Mouse (Mus musculus) CH12.LX (cell line): ENCODE measurements around the gene Bnipl. TPM values are rescaled to one million over a fixed set of nuclear protein-coding genes. Genes with fewer than 3 reads are reported as not detected.

Experiments
- DNase-seq: peaks from one replicate; pipeline ENCODE4 v3.0.0-alpha.2; 2013; ENCODE audit errors: extremely low read depth
- H3K27ac ChIP-seq: 2 replicates; pipeline ENCODE4 v1.5.1; 2012; ENCODE audit warnings: low read depth, mild to moderate bottlenecking, control low read depth, moderate library complexity; ENCODE audit not compliant: insufficient read depth
- H3K27me3 ChIP-seq: replicated peaks from 2 replicates; pipeline ENCODE3; 2012; ENCODE audit warnings: inconsistent platforms
- H3K36me3 ChIP-seq, 2 experiments: replicated peaks in 1 of 2; 2 replicates each; pipeline versions ENCODE3 to v1.6.1; 2012; ENCODE audit warnings: inconsistent platforms in 1 of 2, low read length in 1 of 2, mild to moderate bottlenecking in 1 of 2, mixed read lengths in 1 of 2, moderate library complexity in 1 of 2; ENCODE audit not compliant: control insufficient read depth in 1 of 2, insufficient read depth in 1 of 2
- H3K4me1 ChIP-seq, 2 experiments: 2 replicates each; pipeline ENCODE4 v1.6.1; 2012; ENCODE audit warnings: inconsistent platforms in 1 of 2, moderate library complexity in 1 of 2; ENCODE audit not compliant: insufficient read depth in 2 of 2, control insufficient read depth in 1 of 2
- H3K4me2 ChIP-seq: 2 replicates; pipeline ENCODE4 v1.6.1; 2012; ENCODE audit warnings: low read depth, mild to moderate bottlenecking, control low read depth; ENCODE audit not compliant: poor library complexity, insufficient read depth, severe bottlenecking
- H3K4me3 ChIP-seq, 3 experiments: fragments of 150-350 bp in 1 of 3; sonication (generic) in 1 of 3; replicated peaks in 1 of 3; 2 replicates each; pipeline versions ENCODE3 to v1.5.1; 2011 to 2012; ENCODE audit warnings: low read depth in 2 of 3, low read length in 2 of 3, mild to moderate bottlenecking in 2 of 3, moderate library complexity in 2 of 3, control low read depth in 1 of 3, improper control_type of control experiment in 1 of 3, inconsistent platforms in 1 of 3, mixed read lengths in 1 of 3; ENCODE audit not compliant: poor library complexity in 1 of 3
- H3K79me2 ChIP-seq: replicated peaks from 2 replicates; pipeline ENCODE4 v1.6.1; 2012; ENCODE audit warnings: mild to moderate bottlenecking, moderate library complexity; ENCODE audit not compliant: control insufficient read depth, poor library complexity, insufficient read depth, severe bottlenecking; ENCODE audit errors: extremely low read depth
- H3K9ac ChIP-seq: 2 replicates; pipeline ENCODE4 v1.6.1; 2012; ENCODE audit warnings: low read depth, mild to moderate bottlenecking, control low read depth, moderate library complexity; ENCODE audit not compliant: insufficient read depth
- H3K9me3 ChIP-seq: replicated peaks from 2 replicates; pipeline ENCODE3; 2012; ENCODE audit warnings: low read length, inconsistent platforms, mixed read lengths
- CHD2 ChIP-seq: IDR thresholded peaks from 2 replicates; pipeline ENCODE4 v1.6.1; 2011; ENCODE audit warnings: low read length, improper control_type of control experiment
- CTCF ChIP-seq, 2 experiments: IDR thresholded peaks in 1 of 2; conservative IDR thresholded peaks in 1 of 2; 2 replicates each; pipeline ENCODE4 v1.5.1; 2011 to 2012; ENCODE audit warnings: low read depth in 2 of 2, low read length in 2 of 2, improper control_type of control experiment in 1 of 2, inconsistent platforms in 1 of 2, mild to moderate bottlenecking in 1 of 2, moderate library complexity in 1 of 2
- GABPA ChIP-seq: IDR thresholded peaks from 2 replicates; pipeline ENCODE4 v1.6.1; 2012; ENCODE audit warnings: low read depth, low read length, improper control_type of control experiment, inconsistent platforms; ENCODE audit not compliant: insufficient replicate concordance
- HCFC1 ChIP-seq: IDR thresholded peaks from 2 replicates; pipeline ENCODE4 v1.6.1; 2012; ENCODE audit warnings: low read depth, mild to moderate bottlenecking, inconsistent platforms, low read length, improper control_type of control experiment
- IRF4 ChIP-seq: IDR thresholded peaks from 2 replicates; pipeline ENCODE4 v1.6.1; 2014; ENCODE audit warnings: low read depth, mild to moderate bottlenecking, inconsistent platforms, low read length, improper control_type of control experiment
- JUN ChIP-seq: IDR thresholded peaks from 2 replicates; pipeline ENCODE4 v1.6.1; 2011; ENCODE audit warnings: low read depth, mild to moderate bottlenecking, low read length, improper control_type of control experiment, moderate library complexity; ENCODE audit not compliant: insufficient read depth
- JUND ChIP-seq: conservative IDR thresholded peaks from 2 replicates; pipeline ENCODE4 v1.6.1; 2011; ENCODE audit warnings: low read depth, low read length, improper control_type of control experiment
- MAX ChIP-seq: IDR thresholded peaks from 2 replicates; pipeline ENCODE4 v1.6.1; 2011; ENCODE audit warnings: low read length, improper control_type of control experiment
- MAZ ChIP-seq: IDR thresholded peaks from 2 replicates; pipeline ENCODE4 v1.6.1; 2012; ENCODE audit warnings: low read depth, mild to moderate bottlenecking, inconsistent platforms, low read length, improper control_type of control experiment, moderate library complexity
- MYC ChIP-seq: IDR thresholded peaks from 2 replicates; pipeline ENCODE4 v1.6.1; 2011; ENCODE audit warnings: low read depth, mild to moderate bottlenecking, improper control_type of control experiment, low read length
- PAX5 ChIP-seq: IDR thresholded peaks from 2 replicates; pipeline ENCODE4 v1.6.1; 2012; ENCODE audit warnings: low read length, inconsistent platforms, mixed read lengths
- POLR2A ChIP-seq: IDR thresholded peaks from 2 replicates; pipeline ENCODE4 v1.6.1; 2011; ENCODE audit warnings: low read depth, mild to moderate bottlenecking, improper control_type of control experiment, low read length
- RAD21 ChIP-seq: IDR thresholded peaks from 2 replicates; pipeline ENCODE4 v1.6.1; 2011; ENCODE audit warnings: low read depth, mild to moderate bottlenecking, low read length, improper control_type of control experiment, moderate library complexity
- TCF12 ChIP-seq: IDR thresholded peaks from 2 replicates; pipeline ENCODE4 v1.6.1; 2014; ENCODE audit warnings: low read depth, mild to moderate bottlenecking, inconsistent platforms, low read length, improper control_type of control experiment
- ZC3H11A ChIP-seq: IDR thresholded peaks from 2 replicates; pipeline ENCODE4 v1.6.1; 2012; ENCODE audit warnings: low read depth, mild to moderate bottlenecking, inconsistent platforms, low read length, improper control_type of control experiment
- ZKSCAN1 ChIP-seq: IDR thresholded peaks from 2 replicates; pipeline ENCODE4 v1.6.1; 2012; ENCODE audit warnings: low read depth, inconsistent platforms, low read length, improper control_type of control experiment, borderline replicate concordance
- ZMIZ1 ChIP-seq: IDR thresholded peaks from 2 replicates; pipeline ENCODE4 v1.6.1; 2012; ENCODE audit warnings: low read depth, mild to moderate bottlenecking, inconsistent platforms, low read length, improper control_type of control experiment
- dilution Hi-C: fragments of 300-500 bp; cut with MboI; formaldehyde crosslinking; loops from 2 replicates; pipeline ENCODE4 v1.14.3; 2020; ENCODE audit warnings: low sequenced_read_pairs; ENCODE audit not compliant: extremely low pct_unique_long_range_greater_than_20kb, extremely low pct_ligation_motif_present
- in situ Hi-C: fragments of 300-500 bp; cut with MboI; formaldehyde crosslinking; loops from 3 replicates; pipeline ENCODE4 v1.14.3; 2019; ENCODE audit warnings: low sequenced_read_pairs, low pct_ligation_motif_present, low pct_unique_long_range_greater_than_20kb, mixed read lengths
- polyA plus RNA-seq: library from polyadenylated mRNA; unstranded; fragments of >175 nt; gene quantifications from 2 replicates; pipeline ENCODE4 v1.2.1, GENCODE M21; 2012; ENCODE audit warnings: low read depth; ENCODE audit not compliant: insufficient read length
- total RNA-seq, 2 experiments: library from RNA; depleted of rRNA; stranded (reverse); fragments of 300-350 nt in 1 of 2; fragments of >200 nt in 1 of 2; gene quantifications; 2 replicates each; pipeline ENCODE4 v1.2.3; 2012 to 2014

Gene Bnipl
- total and polyA plus RNA-seq, 3 experiments: 0.33 TPM; not detected in 2

GRCm38 (mm10) chr3:95200132-95200531, 50.9 kb downstream of the Bnipl start:
- H3K9ac ChIP-seq: no peak overlapping the region
- no peak overlapping the region for H3K27ac ChIP-seq
- no peak overlapping the region for H3K4me2 ChIP-seq
- peaks cover 59 to 97% of the 10 kb centered on the region in 2 experiments for H3K36me3 ChIP-seq
- H3K27me3 ChIP-seq: no peaks in the 10 kb centered on the region
- no peak for DNase-seq
- no peak overlapping the region for H3K4me3 ChIP-seq
- no peaks in the 10 kb centered on the region for H3K79me2 ChIP-seq
- dilution Hi-C loops (no loop called here), in situ Hi-C loops (no loop called here)
- no peak for TF ChIP-seq PAX5
- no peaks in the 10 kb centered on the region for H3K4me1 ChIP-seq
- H3K9me3 ChIP-seq: no peaks in the 10 kb centered on the region

- Histone ChIP-seq H3K36me3 (peaks cover 60 to 94% of the 10 kb centered on the region in 2 experiments), H3K79me2 (no peaks in the 10 kb centered on the region), H3K27me3 (no peaks in the 10 kb centered on the region), H3K27ac (no peak overlapping the region), H3K9me3 (no peaks in the 10 kb centered on the region), H3K9ac (no peak overlapping the region), H3K4me1 (no peaks in the 10 kb centered on the region), H3K4me3 (no peak overlapping the region), H3K4me2 (no peak overlapping the region)
- in situ Hi-C loops (no loop called here), dilution Hi-C loops (no loop called here)
- no peak for TF ChIP-seq GABPA
- no peak for TF ChIP-seq MAX
- no peak for DNase-seq
Measured at GRCm38 (mm10) chr3:95199101-95199500, 51.9 kb downstream of the Bnipl start.

- Histone ChIP-seq H3K79me2 (no peaks in the 10 kb centered on the region), H3K9ac (no peak overlapping the region), H3K9me3 (no peaks in the 10 kb centered on the region), H3K27me3 (no peaks in the 10 kb centered on the region), H3K4me1 (no peaks in the 10 kb centered on the region), H3K27ac (no peak overlapping the region), H3K4me2 (no peak overlapping the region), H3K4me3 (no peak overlapping the region), H3K36me3 (peaks cover 47 to 88% of the 10 kb centered on the region in 2 experiments)
- TF ChIP-seq JUND (no peak), POLR2A (no peak), MAZ (no peak), ZMIZ1 (no peak), CHD2 (no peak), ZKSCAN1 (no peak), MAX (no peak), TCF12 (no peak), RAD21 (no peak), IRF4 (no peak), JUN (no peak), PAX5 (no peak), ZC3H11A (no peak), GABPA (no peak), CTCF (conservative IDR thresholded peaks at IDR 0.05 in 1 of 2, IDR thresholded peaks at IDR 0.05 in 1 of 2; ENCODE audit: low read depth in 2 of 2, low read length in 2 of 2) (no peak), HCFC1 (no peak), MYC (no peak)
- in situ Hi-C loops: no loop called here
- DNase-seq: no peak
- dilution Hi-C loops: no loop called here
Measured at GRCm38 (mm10) chr3:95195772-95196171, 55.2 kb downstream of the Bnipl start.
